Mouse (Mus musculus): ENCODE measurements around the gene Csf2rb. TPM values are rescaled to one million over a fixed set of nuclear protein-coding genes. Genes with fewer than 3 reads are reported as not detected.
A peak's percentile ranks its signal among the peaks of the same experiment; 100 is the strongest.

Csf2rb gene
- polyA plus RNA-seq, 1 experiment from 2014 or later = 3.4 TPM

- Histone ChIP-seq H3K4me3 (replicated peaks; ENCODE audit: low read length) (no peak overlapping the region), H3K9me3 (replicated peaks; ENCODE audit: control insufficient read depth, low read length) (no peaks in the 10 kb centered on the region), H3K27me3 (ENCODE audit: control insufficient read depth, insufficient read depth, low read length) (no peaks in the 10 kb centered on the region), H3K4me2 (ENCODE audit: low read depth, low read length) (peak overlapping the region; percentile 90; the same call in 1 of the 2 replicates), H3K4me1 (ENCODE audit: control insufficient read depth, insufficient read depth, low read length) (peaks cover 38% of the 10 kb centered on the region), H3K9ac (ENCODE audit: low read length) (peak overlapping the region; percentile 12), H3K36me3 (ENCODE audit: control insufficient read depth, insufficient read depth, low read length) (no peaks in the 10 kb centered on the region), H3K27ac (ENCODE audit: low read length) (peak overlapping the region; percentile 99)
- no peak for ATAC-seq (ENCODE audit: insufficient read depth, low FRiP score)
- WGBS = 49% methylated on average over 4 of the region's 4 CpGs
Measured at GRCm38 (mm10) chr15:78401921-78402320, 76.4 kb downstream of the Csf2rb start.

GRCm38 (mm10) chr15:78402423-78402822 lies 76.9 kb downstream of the Csf2rb start:
- Histone ChIP-seq H3K27me3 (ENCODE audit: control insufficient read depth, insufficient read depth, low read length) (no peaks in the 10 kb centered on the region), H3K9me3 (replicated peaks; ENCODE audit: control insufficient read depth, low read length) (no peaks in the 10 kb centered on the region), H3K9ac (ENCODE audit: low read length) (peak overlapping the region; percentile 12), H3K4me1 (ENCODE audit: control insufficient read depth, insufficient read depth, low read length) (peaks cover 43% of the 10 kb centered on the region), H3K27ac (ENCODE audit: low read length) (peak overlapping the region; percentile 99), H3K36me3 (ENCODE audit: control insufficient read depth, insufficient read depth, low read length) (no peaks in the 10 kb centered on the region), H3K4me2 (ENCODE audit: low read depth, low read length) (peak overlapping the region; percentile 90; the same call in 1 of the 2 replicates), H3K4me3 (replicated peaks; ENCODE audit: low read length) (no peak overlapping the region)
- no peak for ATAC-seq (ENCODE audit: insufficient read depth, low FRiP score)
- 56% methylated on average over 7 of the region's 7 CpGs for WGBS

GRCm38 (mm10) chr15:78403301-78403741 lies 77.8 kb downstream of the Csf2rb start:
- no peak for ATAC-seq (ENCODE audit: insufficient read depth, low FRiP score)
- WGBS = 56% methylated on average over 3 of the region's 3 CpGs

More at GRCm38 (mm10) chr15:78403301-78403741, 77.8 kb downstream of the Csf2rb start:
- Histone ChIP-seq H3K9me3 (replicated peaks; ENCODE audit: control insufficient read depth, low read length) (no peaks in the 10 kb centered on the region), H3K36me3 (ENCODE audit: control insufficient read depth, insufficient read depth, low read length) (no peaks in the 10 kb centered on the region), H3K27me3 (ENCODE audit: control insufficient read depth, insufficient read depth, low read length) (no peaks in the 10 kb centered on the region), H3K4me1 (ENCODE audit: control insufficient read depth, insufficient read depth, low read length) (peaks cover 51% of the 10 kb centered on the region), H3K27ac (ENCODE audit: low read length) (peak overlapping the region; percentile 99), H3K9ac (ENCODE audit: low read length) (peak overlapping the region; percentile 84), H3K4me3 (replicated peaks; ENCODE audit: low read length) (peak overlapping the region; percentile 90), H3K4me2 (ENCODE audit: low read depth, low read length) (peak overlapping the region; percentile 90)

Small RNA genes within 50 kb of the gene (microRNA-seq; reads per million reads assigned to microRNA genes)
- gene Mir7676-1 = not detected
- not detected for gene Mir7676-2

Other genes starting within 250 kb of the Csf2rb start
- 0.04 and 0.08 TPM in 2 replicates for gene Cacng2, start 205.7 kb upstream of the Csf2rb start, polyA plus RNA-seq (2015; fragmentation: Nextera tagmentation; extraction: Ambion mirVana)
- 57.7 and 66.6 TPM in 2 replicates for gene Ift27, start 151.6 kb upstream of the Csf2rb start, polyA plus RNA-seq (2015; fragmentation: Nextera tagmentation; extraction: Ambion mirVana)
- 0.25 and 0.28 TPM in 2 replicates for gene Pvalb, start 119.4 kb upstream of the Csf2rb start, polyA plus RNA-seq (2015; fragmentation: Nextera tagmentation; extraction: Ambion mirVana)
- gene Ncf4, start 81.0 kb upstream of the Csf2rb start, polyA plus RNA-seq (2015; fragmentation: Nextera tagmentation; extraction: Ambion mirVana) = 7.5 and 11.9 TPM in 2 replicates
- 0.42 and 0.90 TPM in 2 replicates for gene Csf2rb2, start 20.0 kb upstream of the Csf2rb start, polyA plus RNA-seq (2015; fragmentation: Nextera tagmentation; extraction: Ambion mirVana)
- gene Tex33, start 70.2 kb downstream of the Csf2rb start, polyA plus RNA-seq (2015; fragmentation: Nextera tagmentation; extraction: Ambion mirVana) = not detected in 2 replicates
- gene Tst, start 80.2 kb downstream of the Csf2rb start, polyA plus RNA-seq (2015; fragmentation: Nextera tagmentation; extraction: Ambion mirVana) = 123 and 146 TPM in 2 replicates
- gene Mpst, start 80.7 kb downstream of the Csf2rb start, polyA plus RNA-seq (2015; fragmentation: Nextera tagmentation; extraction: Ambion mirVana) = 6.8 TPM in 2 replicates
- gene Kctd17, start 102.8 kb downstream of the Csf2rb start, polyA plus RNA-seq (2015; fragmentation: Nextera tagmentation; extraction: Ambion mirVana) = 28.1 and 32.0 TPM in 2 replicates
- 1.8 TPM in 2 replicates for gene Tmprss6, start 142.9 kb downstream of the Csf2rb start, polyA plus RNA-seq (2015; fragmentation: Nextera tagmentation; extraction: Ambion mirVana)
- gene Il2rb, start 169.5 kb downstream of the Csf2rb start, polyA plus RNA-seq (2015; fragmentation: Nextera tagmentation; extraction: Ambion mirVana) = 0.75 and 0.92 TPM in 2 replicates
- 31.3 and 35.6 TPM in 2 replicates for gene C1qtnf6, start 205.7 kb downstream of the Csf2rb start, polyA plus RNA-seq (2015; fragmentation: Nextera tagmentation; extraction: Ambion mirVana)
- 0.12 and 0.39 TPM in 2 replicates for gene Sstr3, start 218.9 kb downstream of the Csf2rb start, polyA plus RNA-seq (2015; fragmentation: Nextera tagmentation; extraction: Ambion mirVana)
- 21.1 and 26.2 TPM in 2 replicates for gene Rac2, start 247.0 kb downstream of the Csf2rb start, polyA plus RNA-seq (2015; fragmentation: Nextera tagmentation; extraction: Ambion mirVana)